Mouse (Mus musculus) heart, postnatal 0 days (tissue): ENCODE data around the gene Vmn2r20.
"Not testable (repeated sequence)": the region's sequence is repeated elsewhere in the genome, so short reads cannot be mapped to it uniquely, and the experiment has no call there.

Experiments used
- CTCF ChIP-seq: IDR thresholded peaks from 2 replicates; pipeline ENCODE4 v1.5.1; 2016; ENCODE audit warnings: antibody characterized with exemption, control low read depth, low read depth
- EP300 ChIP-seq: IDR thresholded peaks from 2 replicates; pipeline ENCODE4 v1.6.1; 2016; ENCODE audit warnings: antibody characterized with exemption, low read depth

- TF ChIP-seq CTCF, EP300: not testable (repeated sequence)
Observed at GRCm38 (mm10) chr6:123406918-123407665, 10.8 kb downstream of the Vmn2r20 start.
